Mouse (Mus musculus): ENCODE measurements around the gene Ctxn2. TPM values are rescaled to one million over a fixed set of nuclear protein-coding genes. Genes with fewer than 3 reads are reported as not detected.

The Ctxn2 gene
- polyA plus RNA-seq, 1 experiment from 2014 or later = not detected

DNA sequence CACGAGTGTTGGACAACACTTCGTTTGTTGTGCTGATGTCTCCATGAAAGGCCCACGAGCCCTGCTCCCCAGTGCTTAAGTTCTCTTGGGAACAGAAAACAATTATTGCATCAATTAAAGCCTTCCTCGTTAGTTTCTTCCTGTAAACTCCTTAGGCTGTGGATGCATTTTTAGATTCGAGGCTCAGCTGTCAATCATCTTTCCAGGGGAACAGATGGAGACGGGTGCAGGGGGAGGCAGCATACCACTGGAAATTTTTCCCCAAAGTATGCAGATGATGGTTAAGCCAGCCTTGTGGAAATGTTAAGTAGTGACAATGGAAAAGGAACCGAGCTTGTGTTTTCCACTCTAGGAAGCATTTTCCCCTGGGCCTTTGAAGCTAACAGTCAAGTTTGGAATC, 60.3 kb downstream of the Ctxn2 start:
- Histone ChIP-seq H3K9me3 (replicated peaks) (no peaks in the 10 kb centered on the region), H3K27ac (replicated peaks) (no peak overlapping the region), H3K4me3 (replicated peaks) (no peak overlapping the region), H3K36me3 (no peaks in the 10 kb centered on the region), H3K4me1 (no peaks in the 10 kb centered on the region), H3K4me2 (replicated peaks) (no peak overlapping the region), H3K27me3 (no peaks in the 10 kb centered on the region), H3K9ac (no peak overlapping the region)
- WGBS = 34% methylated on average over 7 of the region's 7 CpGs
- ATAC-seq (ENCODE audit: insufficient number of reproducible peaks, low FRiP score, low TSS enrichment, low read depth) = no peak

Other genes starting within 250 kb of the Ctxn2 start
- 10.8 and 11.4 TPM in 2 replicates for gene Slc24a5, start 68.6 kb upstream of the Ctxn2 start, polyA plus RNA-seq (2015; fragmentation: Nextera tagmentation; extraction: Ambion mirVana)
- gene Myef2, start 13.0 kb upstream of the Ctxn2 start, polyA plus RNA-seq (2015; fragmentation: Nextera tagmentation; extraction: Ambion mirVana) = 75.1 and 79.2 TPM in 2 replicates
- not detected in 2 replicates for gene Slc12a1, start 15.8 kb downstream of the Ctxn2 start, polyA plus RNA-seq (2015; fragmentation: Nextera tagmentation; extraction: Ambion mirVana)
- gene Dut, start 110.5 kb downstream of the Ctxn2 start, polyA plus RNA-seq (2015; fragmentation: Nextera tagmentation; extraction: Ambion mirVana) = 92.7 and 105 TPM in 2 replicates